Mouse (Mus musculus): Measurements from ENCODE around the gene Dock2. TPM values are rescaled to one million over a fixed set of nuclear protein-coding genes. Genes with fewer than 3 reads are reported as not detected.
A peak's percentile ranks its signal among the peaks of the same experiment; 100 is the strongest.

The Dock2 gene
- polyA plus RNA-seq, 1 experiment from 2014 or later = 3.3 TPM

DNA sequence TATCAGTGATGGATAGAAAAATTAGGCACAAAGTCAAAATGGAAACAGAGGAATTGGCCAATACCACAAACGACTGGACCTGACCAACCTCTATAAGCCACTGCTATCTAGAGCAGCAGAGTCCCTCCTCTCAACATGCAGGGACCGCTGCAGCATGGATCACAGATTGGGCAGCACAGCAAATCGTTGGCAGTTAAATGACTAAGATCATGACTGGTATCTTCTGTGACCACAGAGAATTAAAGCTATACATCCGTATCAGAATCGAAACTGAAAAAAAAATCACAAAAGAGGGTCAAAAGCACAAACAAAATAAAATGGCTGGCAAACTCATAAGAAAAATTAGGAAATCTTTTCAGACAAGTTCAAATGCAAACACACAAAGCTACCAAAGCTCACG lies 21.6 kb downstream of the Dock2 start:
- H3K27me3 ChIP-seq (replicated peaks; ENCODE audit: control insufficient read depth, insufficient read depth, low read length) = no peaks in the 10 kb centered on the region
- H3K4me3 ChIP-seq (ENCODE audit: low read depth, low read length) = no peak overlapping the region
- H3K4me2 ChIP-seq (ENCODE audit: low read depth, low read length) = no peak overlapping the region
- H3K27ac ChIP-seq (replicated peaks; ENCODE audit: low read depth, low read length) = no peak overlapping the region
- DNase-seq (ENCODE audit: low spot score) = no peak
- no peaks in the 10 kb centered on the region for H3K9me3 ChIP-seq (ENCODE audit: control insufficient read depth, low read length)
- no peaks in the 10 kb centered on the region for H3K36me3 ChIP-seq (ENCODE audit: control insufficient read depth, insufficient read depth, low read length)
- 85% methylated on average over 6 of the region's 6 CpGs for WGBS
- no peak for ATAC-seq (ENCODE audit: low read depth)
- H3K9ac ChIP-seq (ENCODE audit: low read depth, low read length) = no peak overlapping the region
- H3K4me1 ChIP-seq (ENCODE audit: control insufficient read depth, insufficient read depth, low read length) = no peaks in the 10 kb centered on the region

DNA sequence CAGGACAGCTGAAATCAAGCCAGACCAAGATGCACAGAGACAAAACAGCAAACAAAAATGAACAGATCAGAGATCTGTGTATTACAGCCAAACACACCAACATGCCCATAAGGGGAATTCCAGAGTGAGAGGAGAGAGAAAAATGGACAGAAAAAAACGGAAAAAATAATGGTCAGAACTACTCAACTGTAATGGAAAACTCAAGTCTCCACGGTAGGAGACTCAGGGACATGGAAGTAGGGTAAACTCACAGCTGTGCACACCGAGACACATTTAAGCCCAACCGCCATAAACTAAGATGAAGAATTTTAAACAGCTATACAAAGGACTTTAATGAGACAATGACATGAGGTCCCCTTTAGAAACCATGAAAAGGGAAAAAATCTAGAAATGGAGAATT lies 24.1 kb downstream of the Dock2 start:
- Histone ChIP-seq H3K36me3 (ENCODE audit: control insufficient read depth, insufficient read depth, low read length) (no peaks in the 10 kb centered on the region), H3K9me3 (ENCODE audit: control insufficient read depth, low read length) (no peaks in the 10 kb centered on the region), H3K4me3 (ENCODE audit: low read depth, low read length) (no peak overlapping the region), H3K4me1 (ENCODE audit: control insufficient read depth, insufficient read depth, low read length) (no peaks in the 10 kb centered on the region), H3K27me3 (replicated peaks; ENCODE audit: control insufficient read depth, insufficient read depth, low read length) (no peaks in the 10 kb centered on the region), H3K9ac (ENCODE audit: low read depth, low read length) (no peak overlapping the region), H3K4me2 (ENCODE audit: low read depth, low read length) (no peak overlapping the region), H3K27ac (replicated peaks; ENCODE audit: low read depth, low read length) (no peak overlapping the region)
- no peak for ATAC-seq (ENCODE audit: low read depth)
- 73% methylated on average over 4 of the region's 4 CpGs for WGBS
- no peak for DNase-seq (ENCODE audit: low spot score)

DNA sequence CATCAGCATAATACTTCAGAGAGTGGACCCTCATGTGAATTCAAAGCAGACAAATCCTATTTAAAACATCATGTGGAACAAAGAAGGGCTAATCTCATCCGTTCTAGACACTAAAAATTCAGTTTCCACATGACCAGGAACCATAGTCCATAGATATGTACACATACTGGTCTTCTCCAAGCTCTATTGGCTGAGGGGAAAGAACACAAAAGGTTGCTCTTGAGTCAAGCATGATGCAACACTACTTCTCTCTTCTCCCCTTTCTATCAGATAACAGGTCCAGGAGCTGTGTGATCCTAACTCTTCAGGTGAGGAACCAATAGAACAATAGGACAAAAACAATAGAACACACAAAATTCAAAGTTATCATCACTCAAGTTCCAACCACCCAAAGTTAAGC lies 42.6 kb downstream of the Dock2 start:
- Histone ChIP-seq H3K36me3 (ENCODE audit: control insufficient read depth, insufficient read depth, low read length) (no peaks in the 10 kb centered on the region), H3K4me2 (ENCODE audit: low read depth, low read length) (no peak overlapping the region), H3K9ac (ENCODE audit: low read depth, low read length) (no peak overlapping the region), H3K4me1 (ENCODE audit: control insufficient read depth, insufficient read depth, low read length) (no peaks in the 10 kb centered on the region), H3K27me3 (replicated peaks; ENCODE audit: control insufficient read depth, insufficient read depth, low read length) (no peaks in the 10 kb centered on the region), H3K27ac (replicated peaks; ENCODE audit: low read depth, low read length) (no peak overlapping the region), H3K4me3 (ENCODE audit: low read depth, low read length) (no peak overlapping the region), H3K9me3 (ENCODE audit: control insufficient read depth, low read length) (no peaks in the 10 kb centered on the region)
- ATAC-seq (ENCODE audit: low read depth) (no peak), DNase-seq (ENCODE audit: low spot score) (no peak)
- 82% methylated on average over 1 of the region's 1 CpGs for WGBS

- no peak for ATAC-seq (ENCODE audit: low read depth)
- 92% methylated on average over 3 of the region's 3 CpGs for WGBS
- Histone ChIP-seq H3K4me1 (ENCODE audit: control insufficient read depth, insufficient read depth, low read length) (no peaks in the 10 kb centered on the region), H3K4me2 (ENCODE audit: low read depth, low read length) (no peak overlapping the region), H3K36me3 (ENCODE audit: control insufficient read depth, insufficient read depth, low read length) (no peaks in the 10 kb centered on the region), H3K27me3 (replicated peaks; ENCODE audit: control insufficient read depth, insufficient read depth, low read length) (no peaks in the 10 kb centered on the region), H3K4me3 (ENCODE audit: low read depth, low read length) (no peak overlapping the region), H3K9me3 (ENCODE audit: control insufficient read depth, low read length) (no peaks in the 10 kb centered on the region), H3K9ac (ENCODE audit: low read depth, low read length) (no peak overlapping the region), H3K27ac (replicated peaks; ENCODE audit: low read depth, low read length) (no peak overlapping the region)
- no peak for DNase-seq (ENCODE audit: low spot score)
Observed at GRCm38 (mm10) chr11:34739816-34740215, 43.9 kb downstream of the Dock2 start.

DNA sequence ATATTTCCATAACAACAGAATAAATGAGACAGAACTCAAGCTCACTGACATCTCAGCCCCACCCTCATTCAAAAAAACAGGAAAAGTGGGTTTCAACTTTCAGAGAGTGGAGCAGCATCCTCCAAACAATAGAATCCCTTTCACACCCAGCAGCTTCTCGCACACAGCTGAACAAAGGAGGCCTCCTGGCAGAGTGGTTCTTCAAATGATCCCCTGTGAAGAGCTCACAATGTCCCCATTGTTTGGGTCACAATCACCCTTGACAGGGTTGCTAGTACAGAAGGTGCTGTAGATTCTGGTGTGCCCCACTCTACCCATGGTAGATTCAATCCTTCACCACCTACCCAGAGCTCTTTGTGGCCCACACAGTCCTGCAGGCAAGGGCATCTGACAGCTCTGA lies 44.7 kb downstream of the Dock2 start:
- Histone ChIP-seq H3K36me3 (ENCODE audit: control insufficient read depth, insufficient read depth, low read length) (no peaks in the 10 kb centered on the region), H3K4me3 (ENCODE audit: low read depth, low read length) (no peak overlapping the region), H3K27ac (replicated peaks; ENCODE audit: low read depth, low read length) (no peak overlapping the region; the same call in 1 of the 2 replicates), H3K9ac (ENCODE audit: low read depth, low read length) (no peak overlapping the region), H3K9me3 (ENCODE audit: control insufficient read depth, low read length) (no peaks in the 10 kb centered on the region), H3K4me2 (ENCODE audit: low read depth, low read length) (no peak overlapping the region), H3K4me1 (ENCODE audit: control insufficient read depth, insufficient read depth, low read length) (no peaks in the 10 kb centered on the region), H3K27me3 (replicated peaks; ENCODE audit: control insufficient read depth, insufficient read depth, low read length) (no peaks in the 10 kb centered on the region)
- WGBS = 4% methylated on average over 1 of the region's 1 CpGs
- peak; percentile 82 for ATAC-seq (ENCODE audit: low read depth)
- DNase-seq (ENCODE audit: low spot score) = peak; percentile 67

DNA sequence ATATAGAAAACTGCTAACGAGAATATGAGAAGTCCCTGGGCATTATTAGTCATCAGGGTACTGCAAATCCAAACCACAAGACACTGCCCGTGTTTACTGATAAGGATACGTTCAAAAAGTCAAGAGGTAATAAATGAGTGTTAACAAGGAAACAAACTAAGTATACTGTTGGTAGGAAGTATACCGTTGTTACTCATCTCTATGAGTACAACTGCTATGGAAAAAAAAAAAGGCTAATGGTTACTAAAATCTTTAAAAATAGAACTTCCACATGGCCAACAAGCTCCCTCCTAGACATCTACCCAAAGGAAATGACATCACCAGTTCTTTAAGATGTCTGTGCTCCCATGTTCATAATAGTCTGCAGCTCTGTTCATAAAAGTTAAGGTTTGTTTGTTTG lies 46.5 kb downstream of the Dock2 start:
- H3K4me2 ChIP-seq (ENCODE audit: low read depth, low read length) = no peak overlapping the region
- no peak overlapping the region for H3K9ac ChIP-seq (ENCODE audit: low read depth, low read length)
- no peak overlapping the region for H3K4me3 ChIP-seq (ENCODE audit: low read depth, low read length)
- 86% methylated on average over 4 of the region's 4 CpGs for WGBS
- H3K27me3 ChIP-seq (replicated peaks; ENCODE audit: control insufficient read depth, insufficient read depth, low read length) = no peaks in the 10 kb centered on the region
- no peak for ATAC-seq (ENCODE audit: low read depth)
- H3K27ac ChIP-seq (replicated peaks; ENCODE audit: low read depth, low read length) = no peak overlapping the region
- no peaks in the 10 kb centered on the region for H3K4me1 ChIP-seq (ENCODE audit: control insufficient read depth, insufficient read depth, low read length)
- no peaks in the 10 kb centered on the region for H3K9me3 ChIP-seq (ENCODE audit: control insufficient read depth, low read length)
- H3K36me3 ChIP-seq (ENCODE audit: control insufficient read depth, insufficient read depth, low read length) = no peaks in the 10 kb centered on the region
- no peak for DNase-seq (ENCODE audit: low spot score)

DNA sequence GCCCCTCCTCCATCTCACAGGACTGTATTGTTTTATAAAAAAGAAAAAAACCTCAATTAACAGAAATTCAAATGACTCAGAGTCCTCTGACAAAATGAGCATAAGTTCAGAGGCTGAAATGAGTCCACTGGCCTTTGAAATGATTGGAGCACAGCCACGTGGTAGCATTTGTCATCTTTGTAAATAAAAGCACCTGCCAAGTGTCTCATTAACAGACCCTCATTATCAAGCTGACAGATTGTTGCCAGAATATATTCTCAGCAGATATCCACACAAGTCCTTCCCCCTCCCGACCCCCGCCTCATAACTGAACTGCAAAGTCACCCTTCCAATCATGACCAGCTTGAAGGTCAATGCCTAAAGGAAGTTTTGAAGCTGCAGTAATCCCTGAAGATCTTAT lies 49.7 kb downstream of the Dock2 start:
- no peak overlapping the region for H3K9ac ChIP-seq (ENCODE audit: low read depth, low read length)
- H3K36me3 ChIP-seq (ENCODE audit: control insufficient read depth, insufficient read depth, low read length) = no peaks in the 10 kb centered on the region
- no peak overlapping the region for H3K4me3 ChIP-seq (ENCODE audit: low read depth, low read length)
- DNase-seq (ENCODE audit: low spot score) = no peak
- no peak for ATAC-seq (ENCODE audit: low read depth)
- WGBS = 56% methylated on average over 3 of the region's 3 CpGs
- no peaks in the 10 kb centered on the region for H3K4me1 ChIP-seq (ENCODE audit: control insufficient read depth, insufficient read depth, low read length)
- H3K27ac ChIP-seq (replicated peaks; ENCODE audit: low read depth, low read length) = no peak overlapping the region
- no peaks in the 10 kb centered on the region for H3K27me3 ChIP-seq (replicated peaks; ENCODE audit: control insufficient read depth, insufficient read depth, low read length)
- H3K9me3 ChIP-seq (ENCODE audit: control insufficient read depth, low read length) = no peaks in the 10 kb centered on the region
- H3K4me2 ChIP-seq (ENCODE audit: low read depth, low read length) = no peak overlapping the region

GRCm38 (mm10) chr11:34727467-34727866 lies 56.2 kb downstream of the Dock2 start:
- Histone ChIP-seq H3K9ac (ENCODE audit: low read depth, low read length) (no peak overlapping the region), H3K27ac (replicated peaks; ENCODE audit: low read depth, low read length) (no peak overlapping the region), H3K4me3 (ENCODE audit: low read depth, low read length) (no peak overlapping the region), H3K27me3 (replicated peaks; ENCODE audit: control insufficient read depth, insufficient read depth, low read length) (no peaks in the 10 kb centered on the region), H3K36me3 (ENCODE audit: control insufficient read depth, insufficient read depth, low read length) (no peaks in the 10 kb centered on the region), H3K4me1 (ENCODE audit: control insufficient read depth, insufficient read depth, low read length) (no peaks in the 10 kb centered on the region), H3K4me2 (ENCODE audit: low read depth, low read length) (no peak overlapping the region), H3K9me3 (ENCODE audit: control insufficient read depth, low read length) (no peaks in the 10 kb centered on the region)
- DNase-seq (ENCODE audit: low spot score) (no peak), ATAC-seq (ENCODE audit: low read depth) (no peak)
- 68% methylated on average over 3 of the region's 3 CpGs for WGBS

DNA sequence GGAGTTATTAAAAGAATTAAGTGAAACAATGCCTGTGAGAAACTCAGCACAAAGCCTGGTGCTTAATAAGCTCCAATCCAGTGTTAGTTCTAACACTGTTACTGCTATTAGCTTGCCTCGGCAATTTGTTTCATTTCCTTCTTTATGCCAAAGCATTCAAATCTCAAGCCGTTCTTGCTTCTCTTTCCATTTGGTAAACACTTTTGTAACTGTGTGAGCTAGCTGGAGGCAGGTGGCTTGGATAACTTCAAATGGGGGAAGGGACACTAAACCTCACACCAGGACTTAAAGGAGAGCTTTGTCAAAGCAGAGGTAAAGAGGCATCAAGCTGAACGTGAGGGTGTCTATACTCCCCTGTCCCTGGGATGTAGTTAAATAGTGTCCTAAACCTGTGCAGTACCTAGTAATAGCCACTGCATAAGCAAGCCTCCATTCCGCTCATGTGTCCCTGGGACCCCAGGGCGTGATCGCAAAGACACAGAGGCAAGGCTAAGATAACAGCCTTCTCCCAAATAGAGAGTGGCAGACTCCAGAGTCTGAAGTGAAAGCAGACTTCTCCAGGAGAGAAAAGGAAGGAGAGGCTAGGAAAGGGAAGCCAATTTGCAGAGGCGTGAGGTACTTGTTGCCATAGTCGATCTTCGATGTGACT lies 56.9 kb downstream of the Dock2 start:
- H3K9me3 ChIP-seq (ENCODE audit: control insufficient read depth, low read length) = no peaks in the 10 kb centered on the region
- no peaks in the 10 kb centered on the region for H3K36me3 ChIP-seq (ENCODE audit: control insufficient read depth, insufficient read depth, low read length)
- H3K27me3 ChIP-seq (replicated peaks; ENCODE audit: control insufficient read depth, insufficient read depth, low read length) = no peaks in the 10 kb centered on the region
- whole genome bisulfite sequencing = 81% methylated on average over 9 of the region's 9 CpGs
- no peak overlapping the region for H3K4me2 ChIP-seq (ENCODE audit: low read depth, low read length)
- no peaks in the 10 kb centered on the region for H3K4me1 ChIP-seq (ENCODE audit: control insufficient read depth, insufficient read depth, low read length)
- ATAC-seq (ENCODE audit: low read depth) = no peak
- H3K4me3 ChIP-seq (ENCODE audit: low read depth, low read length) = no peak overlapping the region
- no peak overlapping the region for H3K27ac ChIP-seq (replicated peaks; ENCODE audit: low read depth, low read length)
- no peak for DNase-seq (ENCODE audit: low spot score)
- no peak overlapping the region for H3K9ac ChIP-seq (ENCODE audit: low read depth, low read length)
